Mouse (Mus musculus): ENCODE results near the gene Hoxc10.

- TF ChIP-seq CTCF (IDR thresholded peaks at IDR 0.05; ENCODE audit: low read depth) (no peak), EP300 (IDR thresholded peaks at IDR 0.05; ENCODE audit: low read depth) (no peak)
Observed at GRCm38 (mm10) chr15:103010847-103011555, 44.4 kb downstream of the Hoxc10 start.

Measured in heart, postnatal 0 days (tissue).